Mouse (Mus musculus): ENCODE measurements around the gene Igfn1.

- no peak for TF ChIP-seq CTCF (IDR thresholded peaks at IDR 0.05; ENCODE audit: low read depth)
- TF ChIP-seq EP300 (IDR thresholded peaks at IDR 0.05; ENCODE audit: low read depth): no peak
Observed at GRCm38 (mm10) chr1:135923229-135923628, 82.9 kb downstream of the Igfn1 start.

Measured in liver, embryonic 14.5 days (tissue).